Mouse (Mus musculus) heart, adult 2 months (tissue): ENCODE results near the gene Prss43.

Source experiments
- CTCF ChIP-seq: fragments of 200-600 bp; IDR thresholded peaks from 2 replicates; pipeline ENCODE4 v1.8.1; 2022; ENCODE audit warnings: antibody characterized with exemption, mild to moderate bottlenecking, moderate library complexity
- EP300 ChIP-seq: fragments of 200-500 bp; IDR thresholded peaks from 2 replicates; pipeline ENCODE4 v1.6.1; 2011; ENCODE audit warnings: low read depth, low read length, control low read depth; ENCODE audit not compliant: insufficient read depth
- POLR2A ChIP-seq: fragments of 200-500 bp; IDR thresholded peaks from 2 replicates; pipeline ENCODE4 v1.6.1; 2011; ENCODE audit warnings: mild to moderate bottlenecking, low read depth, low read length, control low read depth; ENCODE audit not compliant: insufficient read depth

GRCm38 (mm10) chr9:110778559-110778958 lies 47.9 kb upstream of the Prss43 start:
- TF ChIP-seq POLR2A (no peak), CTCF (no peak), EP300 (no peak)
